Mouse (Mus musculus): ENCODE results near the gene Elf2. TPM values are rescaled to one million over a fixed set of nuclear protein-coding genes. Genes with fewer than 3 reads are reported as not detected.
"Not testable (repeated sequence)": the region's sequence is repeated elsewhere in the genome, so short reads cannot be mapped to it uniquely, and the experiment has no call there.

The Elf2 gene
- polyA plus RNA-seq, 1 experiment from 2014 or later = 47.1 TPM

DNA sequence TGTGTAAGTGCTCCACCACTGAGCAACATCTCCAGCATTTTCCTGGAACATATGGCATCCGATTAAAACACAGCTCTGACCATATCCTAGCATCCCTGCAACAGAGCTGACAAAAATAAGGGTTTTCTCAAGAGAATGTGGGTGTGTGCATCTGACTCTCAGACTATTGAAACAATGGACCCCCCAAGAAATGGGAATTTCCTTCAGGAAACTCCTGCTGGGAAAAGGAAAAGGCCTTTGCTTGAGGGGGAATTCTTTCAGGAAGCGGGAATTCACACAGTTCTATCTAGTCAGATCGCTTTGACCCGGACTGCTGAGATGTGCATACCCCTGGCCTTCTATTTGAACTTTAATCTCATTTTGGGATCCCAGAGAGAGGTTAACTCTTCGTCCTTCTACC, 116.9 kb downstream of the Elf2 start:
- no peak for ATAC-seq (ENCODE audit: low FRiP score)
- Histone ChIP-seq H3K27me3 (no peaks in the 10 kb centered on the region), H3K9ac (peak overlapping the region; percentile 95; the same call in 1 of the 2 replicates), H3K4me2 (peak overlapping the region; percentile 60), H3K36me3 (no peaks in the 10 kb centered on the region), H3K4me1 (replicated peaks) (peaks cover 32% of the 10 kb centered on the region), H3K27ac (peak overlapping the region; percentile 99; the same call in 1 of the 2 replicates), H3K9me3 (no peaks in the 10 kb centered on the region), H3K4me3 (peak overlapping the region; percentile 90)
- WGBS = 17% methylated on average over 5 of the region's 5 CpGs

GRCm38 (mm10) chr3:51222834-51223460, 117.5 kb downstream of the Elf2 start:
- Histone ChIP-seq H3K4me3 (no peak overlapping the region), H3K27ac (no peak overlapping the region), H3K27me3 (no peaks in the 10 kb centered on the region), H3K9me3 (no peaks in the 10 kb centered on the region), H3K36me3 (no peaks in the 10 kb centered on the region), H3K4me2 (no peak overlapping the region), H3K4me1 (replicated peaks) (peaks cover 31% of the 10 kb centered on the region), H3K9ac (no peak overlapping the region)
- ATAC-seq (ENCODE audit: low FRiP score) = no peak
- 64% methylated on average over 10 of the region's 10 CpGs for WGBS

GRCm38 (mm10) chr3:51222302-51222701, 118.2 kb downstream of the Elf2 start:
- Histone ChIP-seq H3K9ac (no peak overlapping the region), H3K9me3 (no peaks in the 10 kb centered on the region), H3K36me3 (no peaks in the 10 kb centered on the region), H3K4me3 (no peak overlapping the region), H3K4me2 (no peak overlapping the region), H3K4me1 (replicated peaks) (peaks cover 27% of the 10 kb centered on the region), H3K27ac (no peak overlapping the region), H3K27me3 (no peaks in the 10 kb centered on the region)
- no peak for ATAC-seq (ENCODE audit: low FRiP score)
- 95% methylated on average over 6 of the region's 6 CpGs for WGBS

DNA sequence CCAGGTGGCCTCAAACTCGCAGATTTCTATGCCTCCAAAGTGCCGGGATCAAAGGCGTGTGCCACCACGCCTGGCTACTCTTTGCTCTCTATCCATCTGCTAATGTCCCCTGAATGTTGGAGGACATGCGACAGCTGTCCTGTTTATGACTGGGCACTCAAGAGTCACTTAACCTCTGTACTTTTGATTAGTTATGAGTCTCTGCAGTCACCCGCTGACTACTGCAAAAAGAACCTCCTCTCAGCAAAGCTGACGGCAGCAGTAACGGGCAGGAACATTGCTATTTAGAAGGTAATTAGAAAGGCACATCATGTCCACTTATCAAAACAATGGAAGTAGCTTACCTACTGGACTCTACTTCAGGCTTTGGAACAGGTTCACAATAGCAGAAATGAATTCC, 118.6 kb downstream of the Elf2 start:
- Histone ChIP-seq H3K27me3 (no peaks in the 10 kb centered on the region), H3K4me1 (replicated peaks) (peaks cover 23% of the 10 kb centered on the region), H3K4me2 (no peak overlapping the region), H3K36me3 (no peaks in the 10 kb centered on the region), H3K27ac (no peak overlapping the region), H3K4me3 (no peak overlapping the region), H3K9ac (no peak overlapping the region), H3K9me3 (no peaks in the 10 kb centered on the region)
- WGBS = 78% methylated on average over 8 of the region's 8 CpGs
- no peak for ATAC-seq (ENCODE audit: low FRiP score)

DNA sequence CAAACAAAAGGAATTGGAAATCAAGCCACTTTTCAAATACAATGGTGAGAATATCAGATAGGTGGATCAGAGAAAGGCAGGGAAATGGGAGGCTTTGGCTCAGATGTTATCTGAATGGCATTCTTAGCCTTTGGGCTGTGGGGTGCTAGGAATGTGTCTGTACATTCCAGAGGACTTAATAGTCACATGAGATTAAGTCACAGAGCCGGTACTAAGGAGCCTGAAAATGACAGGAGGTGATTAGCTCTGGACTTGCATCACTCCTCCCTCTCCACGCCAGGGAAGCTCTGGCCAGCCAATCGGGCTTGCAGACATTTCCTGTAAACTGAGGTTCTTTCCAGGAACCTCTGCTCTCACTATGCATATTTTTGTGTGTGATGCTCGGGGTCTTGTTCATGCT, 119.6 kb downstream of the Elf2 start:
- Histone ChIP-seq H3K36me3 (no peaks in the 10 kb centered on the region), H3K9ac (no peak overlapping the region), H3K4me1 (replicated peaks) (peaks cover 13% of the 10 kb centered on the region), H3K4me3 (no peak overlapping the region), H3K27me3 (no peaks in the 10 kb centered on the region), H3K27ac (no peak overlapping the region), H3K4me2 (no peak overlapping the region), H3K9me3 (no peaks in the 10 kb centered on the region)
- ATAC-seq (ENCODE audit: low FRiP score) = no peak
- WGBS = 67% methylated on average over 4 of the region's 4 CpGs

GRCm38 (mm10) chr3:51219213-51219612, 121.2 kb downstream of the Elf2 start:
- Histone ChIP-seq H3K27me3 (no peaks in the 10 kb centered on the region), H3K9ac (no peak overlapping the region), H3K9me3 (no peaks in the 10 kb centered on the region), H3K4me2 (no peak overlapping the region), H3K4me3 (no peak overlapping the region), H3K36me3 (no peaks in the 10 kb centered on the region), H3K4me1 (replicated peaks) (peaks cover 12% of the 10 kb centered on the region), H3K27ac (no peak overlapping the region)
- WGBS = 83% methylated on average over 5 of the region's 5 CpGs
- no peak for ATAC-seq (ENCODE audit: low FRiP score)

- not testable (repeated sequence) for H3K9me3 ChIP-seq; H3K36me3 ChIP-seq; H3K4me1 ChIP-seq (replicated peaks); ATAC-seq (ENCODE audit: low FRiP score); H3K9ac ChIP-seq; H3K27me3 ChIP-seq; H3K4me3 ChIP-seq; H3K27ac ChIP-seq; H3K4me2 ChIP-seq
- WGBS = 88% methylated on average over 6 of the region's 6 CpGs
Measured at GRCm38 (mm10) chr3:51218385-51218784, 122.1 kb downstream of the Elf2 start.

- H3K9me3 ChIP-seq; ATAC-seq (ENCODE audit: low FRiP score); H3K27ac ChIP-seq; H3K4me1 ChIP-seq (replicated peaks); H3K9ac ChIP-seq; H3K4me3 ChIP-seq; H3K36me3 ChIP-seq; H3K27me3 ChIP-seq; H3K4me2 ChIP-seq: not testable (repeated sequence)
- WGBS = 85% methylated on average over 6 of the region's 10 CpGs
Measured at GRCm38 (mm10) chr3:51216351-51216750, 124.1 kb downstream of the Elf2 start.

GRCm38 (mm10) chr3:51215681-51216080, 124.8 kb downstream of the Elf2 start:
- ATAC-seq (ENCODE audit: low FRiP score) = no peak
- H3K4me3 ChIP-seq = no peak overlapping the region
- H3K27ac ChIP-seq = no peak overlapping the region
- no peaks in the 10 kb centered on the region for H3K27me3 ChIP-seq
- no peak overlapping the region for H3K9ac ChIP-seq
- no peak overlapping the region for H3K4me2 ChIP-seq
- 86% methylated on average over 6 of the region's 6 CpGs for WGBS
- H3K36me3 ChIP-seq = no peaks in the 10 kb centered on the region
- no peaks in the 10 kb centered on the region for H3K4me1 ChIP-seq (replicated peaks)
- H3K9me3 ChIP-seq = no peaks in the 10 kb centered on the region

- no peak overlapping the region for H3K4me2 ChIP-seq
- ATAC-seq (ENCODE audit: low FRiP score) = no peak
- 98% methylated on average over 3 of the region's 3 CpGs for WGBS
- H3K9me3 ChIP-seq = no peaks in the 10 kb centered on the region
- no peaks in the 10 kb centered on the region for H3K36me3 ChIP-seq
- H3K9ac ChIP-seq = no peak overlapping the region
- H3K27me3 ChIP-seq = no peaks in the 10 kb centered on the region
- H3K27ac ChIP-seq = no peak overlapping the region
- H3K4me3 ChIP-seq = no peak overlapping the region
- no peaks in the 10 kb centered on the region for H3K4me1 ChIP-seq (replicated peaks)
Measured at GRCm38 (mm10) chr3:51213111-51213510, 127.4 kb downstream of the Elf2 start.

DNA sequence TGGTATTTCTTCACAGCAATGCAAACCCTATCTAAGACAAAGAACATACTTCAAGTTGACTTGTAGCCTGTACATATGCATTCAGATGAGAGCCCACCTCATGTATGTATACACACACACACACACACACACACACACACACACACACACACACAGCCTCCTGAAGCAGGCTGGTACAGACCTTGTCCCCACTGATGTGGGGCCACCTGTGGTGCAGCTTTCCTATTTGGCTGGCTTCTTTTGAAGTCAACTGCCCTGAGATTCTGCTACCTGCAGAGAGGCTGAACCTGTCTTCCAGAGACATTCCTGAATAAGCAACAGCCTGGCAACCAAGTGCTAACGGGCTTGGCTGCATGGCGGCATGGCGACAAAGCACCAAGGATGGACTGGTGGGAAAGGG, 130.0 kb downstream of the Elf2 start:
- no peak for ATAC-seq (ENCODE audit: low FRiP score)
- no peak overlapping the region for H3K9ac ChIP-seq
- 93% methylated on average over 3 of the region's 3 CpGs for WGBS

GRCm38 (mm10) chr3:51209503-51210314, 130.8 kb downstream of the Elf2 start:
- no peak overlapping the region for H3K4me2 ChIP-seq
- 90% methylated on average over 7 of the region's 7 CpGs for WGBS
- ATAC-seq (ENCODE audit: low FRiP score) = no peak

More for the DNA sequence above, 130.0 kb downstream of the Elf2 start:
- no peaks in the 10 kb centered on the region for H3K9me3 ChIP-seq
- no peak overlapping the region for H3K27ac ChIP-seq
- H3K27me3 ChIP-seq = no peaks in the 10 kb centered on the region
- no peak overlapping the region for H3K4me2 ChIP-seq
- no peak overlapping the region for H3K4me3 ChIP-seq
- H3K36me3 ChIP-seq = no peaks in the 10 kb centered on the region
- no peaks in the 10 kb centered on the region for H3K4me1 ChIP-seq (replicated peaks)

DNA sequence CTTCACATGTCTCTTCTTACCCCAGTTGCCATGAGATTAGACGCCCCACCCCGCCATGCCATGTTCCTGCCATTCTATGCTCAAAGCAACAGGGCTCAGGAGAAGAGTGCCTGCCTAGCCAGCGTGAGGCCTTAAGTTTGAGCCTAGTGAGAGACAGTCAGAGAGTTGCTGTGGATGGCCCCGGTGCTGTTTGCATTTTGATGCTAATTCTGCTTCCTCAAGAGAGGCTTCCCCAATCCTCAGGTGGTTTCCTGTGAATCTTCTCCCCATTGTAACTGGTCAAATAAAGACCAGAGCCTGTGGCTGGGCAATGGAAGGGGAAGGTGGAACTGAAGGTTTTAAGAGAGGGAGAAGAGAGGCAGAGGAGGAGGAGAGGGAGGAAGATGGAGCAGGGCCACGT, 131.8 kb downstream of the Elf2 start:
- no peak overlapping the region for H3K4me3 ChIP-seq
- H3K4me2 ChIP-seq = no peak overlapping the region
- no peaks in the 10 kb centered on the region for H3K27me3 ChIP-seq
- H3K9me3 ChIP-seq = no peaks in the 10 kb centered on the region
- WGBS = 42% methylated on average over 5 of the region's 5 CpGs
- H3K27ac ChIP-seq = no peak overlapping the region
- H3K36me3 ChIP-seq = no peaks in the 10 kb centered on the region
- ATAC-seq (ENCODE audit: low FRiP score) = no peak
- no peak overlapping the region for H3K9ac ChIP-seq
- no peaks in the 10 kb centered on the region for H3K4me1 ChIP-seq (replicated peaks)

More at GRCm38 (mm10) chr3:51209503-51210314, 130.8 kb downstream of the Elf2 start:
- Histone ChIP-seq H3K9me3 (no peaks in the 10 kb centered on the region), H3K9ac (no peak overlapping the region), H3K4me3 (no peak overlapping the region), H3K27me3 (no peaks in the 10 kb centered on the region), H3K36me3 (no peaks in the 10 kb centered on the region), H3K4me1 (replicated peaks) (no peaks in the 10 kb centered on the region), H3K27ac (no peak overlapping the region)

All from hindbrain, embryonic 13.5 days (tissue).